Mouse (Mus musculus) common myeloid progenitor, adult 5-6 weeks (primary cell): ENCODE data around the gene Naxd. TPM values are rescaled to one million over a fixed set of nuclear protein-coding genes. Genes with fewer than 3 reads are reported as not detected.
"Not testable (repeated sequence)": the region's sequence is repeated elsewhere in the genome, so short reads cannot be mapped to it uniquely, and the experiment has no call there.

Source experiments
- ATAC-seq: replicated peaks from 2 replicates; pipeline ENCODE4 v1.8.0; 2016; ENCODE audit warnings: low read depth, mild to moderate bottlenecking, moderate TSS enrichment, inconsistent platforms; ENCODE audit not compliant: poor library complexity, severe bottlenecking
- total RNA-seq: library from RNA; stranded (forward); fragments of 200-1000, 187-1606 nt; gene quantifications from 2 replicates; pipeline ENCODE4 v1.2.3, GENCODE M21; 2017

The Naxd gene
- total RNA-seq, 1 experiment from 2014 or later: 50.2 TPM

GRCm38 (mm10) chr8:11550281-11550948 lies 53.1 kb downstream of the Naxd start, which contains the start of gene Cars2:
TSS of gene Cars2 (minus strand) at chr8:11550783.
- peak; percentile 66 for ATAC-seq

- ATAC-seq: not testable (repeated sequence)
These were observed 54.2 kb downstream of the Naxd start for GRCm38 (mm10) chr8:11551497-11551896.

- ATAC-seq: no peak
These were observed 55.1 kb downstream of the Naxd start for GRCm38 (mm10) chr8:11552390-11552789.

DNA sequence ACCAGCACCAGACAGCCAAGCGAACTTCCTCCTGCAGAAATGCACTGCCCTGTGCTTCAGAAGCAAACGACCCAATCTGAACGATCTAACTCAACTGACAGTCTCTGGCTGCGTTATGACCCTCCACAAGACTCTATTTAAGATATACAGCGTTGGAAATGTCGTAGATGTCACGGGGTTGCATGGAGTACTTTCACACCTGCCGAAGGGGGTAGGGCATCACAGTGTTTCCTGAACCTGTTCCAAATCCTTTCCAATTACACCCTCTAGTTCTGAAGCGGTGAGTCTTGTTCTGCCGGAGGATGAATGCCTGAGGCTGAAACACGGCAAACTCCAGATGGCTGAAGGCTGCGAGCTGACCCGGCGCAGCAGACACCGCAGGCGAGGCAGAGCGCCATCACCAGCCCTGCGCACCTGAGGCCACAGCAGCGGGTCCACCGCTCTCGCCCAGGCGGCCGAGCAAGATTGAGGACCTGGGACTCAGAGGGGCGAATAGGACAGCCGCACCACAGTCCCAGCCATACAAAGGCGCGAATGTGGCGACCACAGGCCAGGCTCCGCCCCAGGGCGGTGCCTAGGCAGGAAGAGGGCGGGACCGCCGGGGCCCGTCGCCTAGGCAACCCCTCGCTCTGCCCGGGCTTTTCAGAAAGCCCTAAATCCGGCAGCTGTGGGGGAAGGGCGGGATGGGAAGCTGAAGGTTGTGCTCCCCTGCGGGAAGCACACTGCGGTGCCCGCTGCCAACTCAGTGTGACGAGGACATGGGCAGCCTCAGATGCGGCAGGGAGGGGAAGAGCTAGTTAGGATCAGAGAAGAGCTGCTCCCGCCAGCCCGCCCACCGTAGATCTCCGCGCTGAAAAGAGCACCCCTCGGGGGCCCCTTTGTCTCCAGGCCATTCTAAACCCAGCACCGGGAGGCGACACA lies 57.8 kb downstream of the Naxd start, which contains the start of gene Ing1:
Gene Ing1 (plus strand): TSS at position 773 of the 921 bp plus-strand sequence.
- ATAC-seq: peak; percentile 40

DNA sequence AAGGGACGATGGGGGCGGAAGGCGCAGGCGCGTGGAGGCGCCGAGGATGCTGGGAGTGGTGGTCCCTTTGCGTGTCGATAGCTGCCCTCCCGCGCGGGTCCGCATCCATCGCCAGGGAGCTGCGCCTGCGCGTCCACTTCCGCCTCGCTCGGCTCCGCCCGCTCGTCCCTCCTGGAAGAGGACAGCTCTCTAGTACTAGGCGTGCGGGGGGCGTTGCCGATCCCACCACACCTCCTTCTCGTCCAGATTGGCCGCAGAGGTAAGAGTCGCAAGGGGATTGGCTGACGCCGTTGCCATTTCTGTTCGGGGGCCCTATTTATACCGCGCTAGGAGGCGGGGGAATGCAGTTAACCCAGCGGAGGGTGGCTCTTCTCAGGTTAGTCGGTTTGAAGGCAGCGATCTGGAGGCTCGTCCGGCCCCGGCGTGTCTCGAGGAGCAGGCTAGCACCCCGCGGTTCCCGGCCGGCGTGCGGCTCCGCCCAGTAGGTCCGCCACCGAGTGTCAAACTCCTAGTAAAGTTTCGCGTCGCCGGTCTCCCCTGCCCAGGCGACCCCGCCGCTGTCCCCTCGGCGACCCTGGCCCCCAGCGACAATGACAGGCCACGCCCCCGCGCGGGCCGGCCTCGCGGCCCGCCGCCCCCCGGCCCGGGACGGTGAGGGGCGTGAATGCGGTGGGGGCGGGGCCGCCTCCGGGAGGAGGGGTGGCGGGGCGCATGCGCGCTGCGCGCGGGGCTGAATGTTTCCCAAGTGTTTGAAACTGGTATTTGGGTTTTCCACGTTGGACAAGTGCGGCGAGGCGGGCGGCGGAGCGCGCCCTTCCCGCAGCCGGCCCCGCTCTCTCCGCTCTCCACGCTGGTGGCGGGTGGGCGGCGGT lies 58.6 kb downstream of the Naxd start:
- peak; percentile 57 for ATAC-seq

- no peak for ATAC-seq
These were observed 59.6 kb downstream of the Naxd start for GRCm38 (mm10) chr8:11556691-11557423.

- ATAC-seq: no peak
These were observed 60.1 kb downstream of the Naxd start for GRCm38 (mm10) chr8:11557424-11557767.

DNA sequence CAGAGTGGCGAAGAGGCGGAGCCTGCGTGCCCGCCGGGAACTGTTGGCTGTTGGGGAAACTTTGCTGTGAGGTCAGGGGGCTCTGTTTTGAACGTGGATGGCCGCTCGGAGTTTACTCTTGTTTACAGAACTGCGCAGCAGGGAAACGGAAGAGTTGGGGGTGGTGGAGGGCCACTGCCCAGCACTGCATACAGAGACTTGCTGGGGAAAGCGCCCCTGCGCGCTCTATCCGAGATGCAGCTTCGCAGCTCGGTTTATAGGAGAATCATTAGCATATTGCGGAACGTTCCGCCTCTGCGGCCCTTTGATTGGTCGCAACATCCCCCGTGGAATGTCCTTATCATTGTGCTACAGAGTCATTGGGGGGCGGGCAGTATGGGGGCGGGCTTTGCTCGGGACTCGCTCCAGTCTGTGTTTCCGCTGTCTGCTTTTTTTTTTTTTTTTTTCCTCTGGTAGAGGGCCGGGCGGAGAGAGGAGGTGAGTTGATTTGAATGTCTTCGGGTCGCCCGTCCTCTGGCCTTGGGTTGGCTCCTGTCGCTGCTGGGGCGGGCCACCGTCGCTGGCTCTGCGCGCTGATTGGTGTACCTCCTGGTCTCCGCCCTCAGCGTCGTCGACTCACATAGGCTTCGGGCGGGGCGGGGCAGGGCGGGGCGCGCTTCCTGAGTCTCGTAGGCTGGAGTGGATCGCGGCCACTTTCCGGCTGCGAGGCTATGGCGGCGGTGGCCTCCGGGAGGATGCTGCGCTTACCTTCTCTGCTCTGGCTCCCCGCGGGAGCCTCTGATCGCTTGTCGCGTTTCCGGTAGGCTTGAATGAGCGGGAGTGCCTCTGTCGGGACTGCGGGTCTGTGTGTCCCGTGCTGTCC lies 60.7 kb downstream of the Naxd start:
- ATAC-seq: peak; percentile 66

GRCm38 (mm10) chr8:11559511-11559910 lies 62.2 kb downstream of the Naxd start:
- ATAC-seq: no peak

GRCm38 (mm10) chr8:11560220-11560619 lies 62.9 kb downstream of the Naxd start:
- no peak for ATAC-seq

DNA sequence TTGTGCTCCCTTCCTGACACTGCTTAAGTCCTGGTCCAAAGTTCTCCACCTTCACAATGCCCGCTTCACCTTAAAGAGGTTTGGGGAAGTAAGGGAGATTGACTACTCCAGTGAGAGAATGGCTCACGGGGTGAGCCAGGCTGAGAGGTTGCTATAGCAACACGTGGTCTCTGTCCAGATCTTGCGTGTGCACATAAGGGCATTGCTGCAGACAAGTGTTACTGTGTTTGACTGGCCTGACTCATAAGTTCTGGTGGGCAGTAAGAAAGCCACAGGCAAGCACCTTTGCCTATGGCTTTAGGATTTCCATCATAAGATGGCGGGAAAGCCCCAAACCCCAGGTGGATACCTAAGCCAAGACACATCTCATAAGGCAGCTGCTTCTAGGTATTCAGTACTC lies 66.9 kb downstream of the Naxd start:
- peak; percentile 66 for ATAC-seq

Other genes starting within 250 kb of the Naxd start
- 0.34 and 2.3 TPM in 2 replicates for gene Col4a2, start 184.7 kb upstream of the Naxd start, total RNA-seq
- 2.4 and 3.6 TPM in 2 replicates for gene Col4a1, start 184.7 kb upstream of the Naxd start, total RNA-seq
- 1.7 TPM in 1 of 2 replicates, not detected in the other for gene Rab20, start 18.8 kb upstream of the Naxd start, total RNA-seq
- 40.0 and 41.7 TPM in 2 replicates for gene Cars2, start 53.3 kb downstream of the Naxd start, total RNA-seq
- gene Ing1, start 58.1 kb downstream of the Naxd start, total RNA-seq: 53.5 and 69.9 TPM in 2 replicates
- 85.5 and 98.0 TPM in 2 replicates for gene Ankrd10, start 138.3 kb downstream of the Naxd start, total RNA-seq
- not detected in 2 replicates for gene 1700016D06Rik, start 203.6 kb downstream of the Naxd start, total RNA-seq
- 20.5 and 20.6 TPM in 2 replicates for gene Arhgef7, start 230.2 kb downstream of the Naxd start, total RNA-seq